Mouse (Mus musculus): ENCODE data around the gene Atp13a4. TPM values are rescaled to one million over a fixed set of nuclear protein-coding genes. Genes with fewer than 3 reads are reported as not detected.

Atp13a4 gene
- total RNA-seq, 2 experiments from 2014 or later: not detected

DNA sequence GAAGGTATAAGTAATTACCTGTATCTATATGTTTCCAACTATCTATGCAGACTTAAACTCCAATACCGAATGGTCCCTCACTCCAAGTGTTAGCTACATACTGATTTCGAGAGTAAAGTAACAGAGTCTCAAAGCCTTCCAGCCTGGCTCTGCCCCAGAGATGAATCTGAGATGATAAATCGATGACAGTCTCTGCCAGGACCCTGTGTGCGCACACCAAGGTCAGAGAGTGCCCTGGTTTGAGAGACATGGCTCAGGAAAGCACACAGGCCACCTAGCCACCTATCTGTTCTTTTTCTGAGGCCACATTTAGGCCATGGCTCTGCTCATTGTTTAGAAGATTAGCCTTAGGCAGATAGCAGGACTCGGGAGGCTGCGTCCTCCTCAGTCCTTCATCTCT lies 11.0 kb downstream of the Atp13a4 start:
- intact Hi-C loops (cut with DNase I): no loop called here
- DNase-seq: no peak
- Histone ChIP-seq H3K4me3 (no peak overlapping the region), H3K27ac (no peak overlapping the region)
- TF ChIP-seq CTCF (IDR thresholded peaks at IDR 0.05): no peak

DNA sequence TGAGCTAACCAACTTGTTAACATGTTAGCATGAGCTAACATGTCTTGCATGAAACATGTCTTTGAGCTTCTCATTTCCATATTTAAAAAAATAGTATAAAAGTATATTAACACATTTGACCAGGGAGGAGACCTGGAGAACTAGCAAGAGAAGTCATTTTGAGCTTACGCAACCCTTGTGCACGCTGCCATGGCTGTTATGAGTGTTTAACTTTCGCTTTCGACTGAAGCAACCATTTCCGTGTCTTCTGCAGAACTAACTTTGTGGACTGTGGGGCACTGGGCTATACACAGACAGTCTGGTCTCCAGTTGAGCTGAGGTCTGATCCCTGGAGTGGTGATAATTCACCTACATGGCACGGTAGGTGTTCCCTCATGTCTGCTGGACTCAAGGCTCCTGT lies 17.6 kb downstream of the Atp13a4 start:
- no peak for DNase-seq
- no peak overlapping the region for H3K4me3 ChIP-seq
- no peak overlapping the region for H3K27ac ChIP-seq
- intact Hi-C loops (cut with DNase I): no loop called here
- TF ChIP-seq CTCF (IDR thresholded peaks at IDR 0.05): no peak

DNA sequence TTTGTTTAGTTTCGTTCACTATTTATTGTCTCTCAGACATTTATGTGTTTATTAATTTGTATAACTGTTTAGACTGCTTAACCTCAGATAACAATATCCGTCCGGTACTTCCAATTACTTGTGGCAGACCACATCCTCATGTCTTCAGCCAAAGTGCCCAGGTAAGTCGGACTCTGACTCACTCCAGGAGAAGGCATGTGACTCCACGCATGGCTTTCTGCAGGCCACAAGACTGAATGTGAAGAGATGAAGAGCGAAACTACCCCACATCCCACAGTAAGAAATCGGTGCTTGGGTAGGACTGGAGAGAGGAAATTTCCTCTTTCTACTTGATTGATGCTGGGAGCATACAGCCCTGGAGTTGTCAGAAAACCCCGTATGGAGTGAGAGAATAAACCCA lies 18.1 kb downstream of the Atp13a4 start:
- DNase-seq: no peak
- H3K27ac ChIP-seq: no peak overlapping the region
- no peak for TF ChIP-seq CTCF (IDR thresholded peaks at IDR 0.05)
- H3K4me3 ChIP-seq: no peak overlapping the region
- intact Hi-C loops (cut with DNase I): no loop called here

DNA sequence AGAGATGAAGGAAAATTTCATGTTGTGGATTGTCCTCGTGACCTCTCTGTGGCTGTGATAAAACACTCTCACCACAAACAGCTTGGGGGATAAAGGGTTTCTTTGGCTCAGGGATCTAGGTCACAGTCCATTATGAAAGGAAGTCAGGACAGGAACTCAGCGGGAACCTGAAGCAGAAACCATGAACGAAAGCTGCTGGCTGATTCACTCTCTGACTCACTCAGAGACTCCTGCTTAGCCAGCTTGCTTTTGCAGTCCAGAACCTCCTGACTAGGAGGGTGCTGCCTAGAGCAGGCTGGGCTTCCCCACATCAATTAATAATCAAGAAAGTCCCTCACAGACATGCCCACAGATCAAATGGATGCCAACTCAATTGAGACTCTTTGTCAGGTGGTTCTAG lies 32.2 kb downstream of the Atp13a4 start:
- DNase-seq: no peak
- no peak for TF ChIP-seq CTCF (IDR thresholded peaks at IDR 0.05)
- Histone ChIP-seq H3K27ac (no peak overlapping the region), H3K4me3 (no peak overlapping the region)
- intact Hi-C loops (cut with DNase I): no loop called here

DNA sequence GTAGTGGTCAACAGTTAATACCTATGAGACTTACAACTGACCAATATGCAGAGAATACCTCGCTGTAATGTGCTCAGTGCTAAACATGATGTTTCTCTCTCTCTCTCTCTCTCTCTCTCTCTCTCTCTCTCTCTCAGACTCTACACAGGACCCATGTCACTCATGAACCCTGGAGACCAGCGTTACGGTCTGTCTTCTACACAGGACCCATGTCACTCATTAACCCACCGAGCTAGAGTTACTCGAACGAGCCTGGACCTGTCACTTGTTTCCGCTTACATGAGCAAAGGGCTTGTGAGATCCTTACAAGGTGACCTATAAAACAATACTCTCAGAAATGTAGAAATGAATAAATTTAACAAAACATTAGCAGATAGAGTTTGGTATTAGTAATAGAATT lies 33.9 kb downstream of the Atp13a4 start:
- DNase-seq: no peak
- no peak overlapping the region for H3K27ac ChIP-seq
- intact Hi-C loops (cut with DNase I): no loop called here
- no peak for TF ChIP-seq CTCF (IDR thresholded peaks at IDR 0.05)
- no peak overlapping the region for H3K4me3 ChIP-seq

DNA sequence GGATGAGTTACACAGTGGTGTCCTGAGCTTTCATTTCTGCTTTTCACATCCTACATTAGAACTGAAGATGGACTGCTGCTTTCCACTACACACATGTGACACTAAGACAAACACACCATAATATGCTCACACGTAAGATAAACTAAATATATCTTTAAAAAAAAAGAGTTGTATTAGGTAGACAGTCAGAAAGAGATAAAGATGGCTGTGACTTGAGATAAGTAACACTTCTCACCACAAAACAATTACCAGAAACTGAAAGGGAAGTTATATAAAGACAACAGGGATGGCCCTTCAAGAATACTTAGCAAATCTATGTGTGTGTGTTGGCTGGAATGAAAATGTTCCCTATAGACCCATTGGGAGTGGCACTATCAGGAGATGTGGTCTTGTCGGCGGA lies 34.8 kb downstream of the Atp13a4 start:
- no peak for DNase-seq
- Histone ChIP-seq H3K27ac (no peak overlapping the region), H3K4me3 (no peak overlapping the region)
- TF ChIP-seq CTCF (IDR thresholded peaks at IDR 0.05): no peak
- intact Hi-C loops (cut with DNase I): no loop called here

DNA sequence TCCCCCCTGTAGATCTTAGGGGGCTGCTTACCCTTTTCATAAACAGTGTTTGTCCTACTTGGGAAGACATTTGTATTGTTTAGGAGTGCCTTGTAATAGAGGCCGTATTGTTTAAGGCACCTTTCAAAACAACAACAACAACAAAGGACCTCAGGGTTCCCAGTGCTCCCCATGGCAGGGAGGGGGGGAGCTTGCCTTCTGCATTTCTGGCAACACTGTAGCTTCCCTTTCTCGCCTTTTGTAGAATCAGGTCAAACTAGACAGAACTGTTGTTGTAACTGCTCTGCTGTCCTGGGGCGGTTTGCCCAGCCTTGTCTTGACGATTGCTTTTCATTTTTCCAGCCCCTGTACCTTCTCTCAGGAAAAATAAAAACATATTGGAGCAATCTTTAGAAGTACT lies 40.0 kb downstream of the Atp13a4 start:
- no peak overlapping the region for H3K27ac ChIP-seq
- TF ChIP-seq CTCF (IDR thresholded peaks at IDR 0.05): no peak
- intact Hi-C loops (cut with DNase I): no loop called here
- no peak for DNase-seq
- H3K4me3 ChIP-seq: no peak overlapping the region

DNA sequence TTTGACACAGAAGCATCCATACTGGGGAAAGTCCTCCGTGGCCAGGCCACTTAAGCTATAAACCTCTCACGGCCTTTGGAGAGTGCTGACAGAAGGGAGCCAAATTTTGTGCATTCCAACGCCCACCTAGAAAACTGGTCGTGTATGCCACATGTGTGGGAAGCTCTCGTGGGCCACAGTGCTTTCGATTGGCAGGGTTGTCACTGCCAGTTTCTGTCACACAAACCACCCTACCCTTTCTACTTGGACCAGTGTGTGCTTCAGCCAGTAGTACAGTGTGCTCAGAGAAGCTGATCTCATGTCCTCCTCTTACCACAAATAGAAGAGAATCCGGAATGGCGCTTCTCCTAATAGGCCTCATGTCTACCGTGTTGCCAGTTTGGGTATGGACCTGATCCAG lies 40.5 kb downstream of the Atp13a4 start:
- intact Hi-C loops (cut with DNase I): no loop called here
- no peak overlapping the region for H3K4me3 ChIP-seq
- no peak overlapping the region for H3K27ac ChIP-seq
- no peak for TF ChIP-seq CTCF (IDR thresholded peaks at IDR 0.05)
- DNase-seq: no peak

DNA sequence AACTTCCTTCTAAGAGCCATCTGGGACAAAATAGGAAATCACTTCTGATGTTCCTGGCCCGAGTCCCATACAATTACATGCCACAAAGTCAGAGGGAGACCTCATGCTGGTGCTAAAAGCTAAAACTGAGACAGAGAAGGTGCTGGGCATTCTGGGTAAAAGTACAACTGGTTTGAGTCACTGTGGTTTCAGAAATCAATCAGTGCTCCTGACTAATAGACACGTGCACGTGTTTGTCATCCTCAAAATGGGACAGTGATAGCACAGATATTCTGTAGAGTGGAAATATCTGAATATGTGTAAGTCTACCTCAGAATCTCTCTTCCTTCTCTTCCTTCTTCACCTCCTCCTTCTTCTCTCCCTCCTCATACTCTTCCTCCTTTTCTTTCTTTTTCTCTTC lies 53.6 kb downstream of the Atp13a4 start:
- Histone ChIP-seq H3K4me3 (no peak overlapping the region), H3K27ac (no peak overlapping the region)
- DNase-seq: no peak
- no peak for TF ChIP-seq CTCF (IDR thresholded peaks at IDR 0.05)
- intact Hi-C loops (cut with DNase I): no loop called here

DNA sequence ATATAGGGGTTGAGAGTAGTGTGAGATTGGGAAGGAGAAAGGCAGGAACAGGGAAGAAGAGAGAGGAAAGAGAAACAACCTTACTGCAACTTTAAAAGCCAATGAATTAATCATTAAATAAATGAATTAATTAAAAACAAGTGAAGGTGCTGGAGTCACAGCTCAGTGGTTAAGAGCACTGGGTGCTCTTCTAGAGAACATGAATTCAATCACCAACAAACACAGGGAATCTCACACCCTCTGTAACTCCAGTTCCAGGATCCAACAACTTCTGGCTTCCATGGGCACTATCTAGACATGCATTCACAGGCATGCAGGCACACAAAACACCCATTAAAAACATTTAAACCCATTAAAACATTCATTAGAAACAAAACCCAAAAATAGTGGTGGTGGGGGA lies 63.2 kb downstream of the Atp13a4 start:
- intact Hi-C loops (cut with DNase I): no loop called here
- no peak for TF ChIP-seq CTCF (IDR thresholded peaks at IDR 0.05)
- no peak for DNase-seq
- no peak overlapping the region for H3K4me3 ChIP-seq
- no peak overlapping the region for H3K27ac ChIP-seq

DNA sequence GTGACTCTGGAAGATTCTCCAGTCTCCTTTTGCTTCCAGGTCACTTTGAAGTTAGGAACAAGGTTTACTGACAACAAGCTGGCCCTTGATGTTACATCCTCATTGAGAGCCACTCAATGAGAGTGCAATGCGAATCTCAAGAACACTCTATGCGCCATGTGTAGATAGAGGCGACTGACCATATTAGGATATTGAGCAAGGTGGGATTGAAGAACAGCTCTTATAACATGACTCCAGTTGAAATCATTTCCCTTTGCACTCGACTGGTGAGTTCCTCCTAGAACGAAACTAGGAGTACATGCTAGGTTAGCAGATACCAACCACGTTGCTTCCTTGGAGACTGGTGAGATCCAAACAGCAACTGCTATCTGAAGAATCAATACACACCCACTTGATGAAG lies 64.3 kb downstream of the Atp13a4 start:
- H3K4me3 ChIP-seq: no peak overlapping the region
- no peak for DNase-seq
- intact Hi-C loops (cut with DNase I): no loop called here
- no peak overlapping the region for H3K27ac ChIP-seq
- TF ChIP-seq CTCF (IDR thresholded peaks at IDR 0.05): no peak

DNA sequence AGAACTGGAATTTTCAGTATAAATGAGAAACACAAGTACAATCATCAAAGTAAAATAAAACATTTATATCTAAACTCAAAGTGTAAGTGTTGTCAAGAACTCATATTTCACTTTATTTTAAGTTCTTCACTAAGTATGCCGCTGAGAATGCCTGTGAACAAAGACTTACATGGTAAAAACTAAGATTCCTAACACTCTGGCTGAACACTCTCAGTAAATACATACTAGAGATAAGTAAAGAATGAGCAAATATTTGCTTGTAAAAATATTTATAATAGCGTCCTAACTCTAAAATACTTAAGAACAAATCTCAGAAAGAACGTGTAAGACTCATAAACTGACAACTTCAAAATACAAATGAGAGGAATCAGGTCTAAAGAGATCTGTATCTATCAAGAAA lies 80.9 kb downstream of the Atp13a4 start:
- no peak for TF ChIP-seq CTCF (IDR thresholded peaks at IDR 0.05)
- no peak for DNase-seq
- intact Hi-C loops (cut with DNase I): no loop called here
- H3K27ac ChIP-seq: no peak overlapping the region
- H3K4me3 ChIP-seq: no peak overlapping the region

DNA sequence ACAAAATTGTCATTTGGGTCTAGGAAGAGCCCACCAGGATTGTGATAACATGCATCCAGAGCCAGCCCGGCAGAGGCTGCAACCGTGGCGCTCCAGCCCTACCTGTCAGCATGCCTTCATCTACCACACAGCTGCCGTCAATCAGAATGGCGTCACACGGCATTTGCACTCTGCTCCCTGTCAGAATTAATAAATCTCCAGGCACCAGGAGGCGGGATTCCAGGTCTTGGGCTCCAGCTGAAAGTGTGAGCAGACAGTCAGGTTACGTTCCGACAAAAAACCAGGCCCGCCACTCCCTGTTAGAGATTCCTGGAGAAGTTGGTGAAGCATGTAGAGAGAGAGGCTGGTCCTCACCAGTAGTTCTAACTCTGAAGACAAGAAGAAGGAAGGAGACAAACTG lies 85.3 kb downstream of the Atp13a4 start:
- H3K4me3 ChIP-seq: no peak overlapping the region
- H3K27ac ChIP-seq: no peak overlapping the region
- no peak for TF ChIP-seq CTCF (IDR thresholded peaks at IDR 0.05)
- intact Hi-C loops (cut with DNase I): no loop called here
- no peak for DNase-seq

DNA sequence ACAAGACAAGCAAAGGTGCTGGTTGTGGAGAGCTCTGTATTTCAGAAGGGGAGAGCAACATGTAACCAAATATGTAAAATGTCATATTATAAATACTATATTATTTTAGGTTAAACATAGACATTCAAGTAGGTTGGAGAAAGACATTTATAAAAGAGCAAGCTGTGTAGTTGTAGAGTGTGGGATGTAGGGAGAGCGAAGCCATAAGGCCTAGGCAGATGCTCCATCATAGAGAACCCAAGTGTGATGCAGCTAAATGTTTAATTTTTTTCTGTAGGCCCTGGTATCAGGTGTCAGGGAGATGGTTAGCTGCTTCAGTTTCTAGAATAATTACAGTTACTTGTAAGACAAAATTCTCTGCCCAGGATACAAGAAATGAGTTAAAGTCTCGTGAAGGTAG lies 87.8 kb downstream of the Atp13a4 start:
- DNase-seq: no peak
- H3K4me3 ChIP-seq: no peak overlapping the region
- intact Hi-C loops (cut with DNase I): no loop called here
- no peak overlapping the region for H3K27ac ChIP-seq
- TF ChIP-seq CTCF (IDR thresholded peaks at IDR 0.05): no peak

DNA sequence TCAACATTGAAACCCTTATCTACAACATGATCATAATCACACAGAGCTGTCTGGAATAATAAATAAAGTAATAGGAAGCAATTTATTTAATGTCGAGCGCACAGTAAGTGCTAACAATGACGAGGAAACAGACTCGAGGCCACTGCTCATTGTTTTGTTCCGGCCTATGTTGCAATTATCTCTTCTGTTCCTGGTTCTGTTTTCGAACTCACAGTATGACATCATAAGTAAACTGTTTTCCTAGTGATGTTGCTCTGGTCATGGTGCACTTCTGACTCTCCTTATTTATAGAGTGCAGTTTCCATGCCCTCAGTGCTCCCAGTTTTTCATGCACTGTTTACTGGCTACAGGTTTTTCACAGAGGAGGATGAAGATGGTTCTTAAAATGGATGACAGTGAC lies 91.4 kb downstream of the Atp13a4 start:
- Histone ChIP-seq H3K4me3 (no peak overlapping the region), H3K27ac (no peak overlapping the region)
- intact Hi-C loops (cut with DNase I): no loop called here
- no peak for TF ChIP-seq CTCF (IDR thresholded peaks at IDR 0.05)
- DNase-seq: no peak
